Mouse (Mus musculus): ENCODE data around the gene Sumo2. TPM values are rescaled to one million over a fixed set of nuclear protein-coding genes. Genes with fewer than 3 reads are reported as not detected.
"Not testable (repeated sequence)": the region's sequence is repeated elsewhere in the genome, so short reads cannot be mapped to it uniquely, and the experiment has no call there.

Sumo2 gene
- total RNA-seq, 4 experiments from 2014 or later: 285 to 340 (median 310) TPM

DNA sequence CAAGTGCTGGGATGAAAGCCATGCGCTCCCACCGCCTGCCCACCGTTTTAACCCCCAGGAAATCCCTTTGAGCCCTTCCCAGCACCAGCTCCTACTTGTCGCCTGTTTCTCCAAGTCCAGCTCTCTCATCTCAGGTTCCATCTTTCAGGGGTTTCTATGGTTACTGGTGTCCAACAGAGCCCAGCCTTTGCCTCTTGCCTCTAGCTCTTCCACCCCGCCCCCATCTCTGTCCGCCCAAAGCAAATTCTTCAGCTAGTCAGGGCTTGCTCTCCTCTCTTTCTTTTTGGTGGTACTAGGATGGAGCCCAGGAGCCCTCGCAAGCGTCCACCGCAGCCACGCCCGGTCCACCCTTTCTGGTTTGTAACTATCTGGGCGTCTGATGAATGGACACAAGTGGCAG, 50.9 kb downstream of the Sumo2 start:
- no peak for DNase-seq (ENCODE audit: low spot score in 2 of 2)

- DNase-seq (ENCODE audit: low spot score in 2 of 2): peak; percentile 67 to 88
Observed at GRCm38 (mm10) chr11:115483726-115484125, 52.4 kb downstream of the Sumo2 start.

- no peak for DNase-seq (ENCODE audit: low spot score in 2 of 2)
Observed at GRCm38 (mm10) chr11:115483278-115483677, 52.8 kb downstream of the Sumo2 start.

DNA sequence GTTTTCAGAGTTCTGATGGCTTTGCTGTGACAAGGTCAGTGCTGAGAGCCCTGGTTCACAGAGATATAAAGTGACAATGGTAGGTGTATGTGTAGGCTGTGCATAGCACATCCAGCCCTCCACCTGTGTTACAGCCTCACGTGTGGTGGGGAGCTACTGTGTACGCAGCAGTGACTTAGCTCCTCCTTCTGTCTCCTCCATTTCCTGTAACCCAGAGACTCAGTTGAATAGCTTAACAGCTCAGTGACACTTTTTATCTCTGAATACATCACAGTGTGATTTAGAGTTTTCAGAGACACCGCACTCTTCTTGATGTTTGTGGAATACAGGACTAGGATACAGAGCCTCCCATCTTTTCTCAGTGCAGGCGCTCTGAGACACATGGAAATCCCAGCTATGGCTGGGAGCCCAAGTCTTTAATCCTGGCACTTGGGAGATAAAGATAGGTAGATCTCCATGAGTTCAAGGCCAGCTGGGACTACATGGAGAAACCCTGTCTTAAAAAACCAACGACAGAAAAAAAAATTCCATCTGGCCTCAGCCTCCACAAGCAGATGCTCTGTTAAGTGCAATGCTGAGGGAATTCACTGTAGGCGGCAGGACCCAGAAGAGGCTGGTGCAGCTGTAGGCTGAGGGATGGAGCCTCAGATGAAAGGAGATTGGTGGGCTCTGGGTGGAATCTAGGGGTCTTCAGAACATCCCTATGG, 54.4 kb downstream of the Sumo2 start:
- DNase-seq (ENCODE audit: low spot score in 2 of 2): peak; percentile 72 to 74

DNA sequence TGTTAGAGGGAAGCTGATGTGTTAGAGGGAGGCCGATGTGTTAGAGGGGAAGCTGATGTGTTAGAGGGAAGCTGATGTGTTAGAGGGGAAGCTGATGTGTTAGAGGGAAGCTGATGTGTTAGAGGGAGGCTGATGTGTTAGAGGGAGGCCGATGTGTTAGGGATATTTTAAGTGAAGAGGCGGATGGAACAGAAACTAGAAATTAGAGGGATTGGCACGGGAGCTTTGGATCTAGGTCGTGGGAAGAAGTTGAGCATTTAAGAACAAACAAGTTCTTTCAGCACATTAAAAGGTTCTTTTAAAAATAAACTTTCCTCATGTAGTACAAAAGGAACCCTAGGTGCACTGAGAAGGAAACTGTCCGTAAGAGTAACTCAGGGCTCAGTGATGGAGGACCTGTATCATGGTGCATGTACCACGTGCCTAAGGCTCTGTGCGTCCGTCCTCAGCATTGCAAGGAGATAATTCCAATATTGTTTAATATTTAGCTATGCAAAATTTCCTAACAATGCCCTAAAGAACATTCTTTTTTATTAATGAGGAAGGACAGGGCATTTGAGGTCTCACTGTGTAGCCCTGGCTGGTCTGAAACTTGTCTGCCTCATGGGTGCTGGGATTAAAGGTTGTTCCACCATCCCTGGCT, 57.7 kb downstream of the Sumo2 start:
- no peak for DNase-seq (ENCODE audit: low spot score in 2 of 2)

- not testable (repeated sequence) for DNase-seq (ENCODE audit: low spot score in 2 of 2)
Observed at GRCm38 (mm10) chr11:115477388-115477787, 58.7 kb downstream of the Sumo2 start.

DNA sequence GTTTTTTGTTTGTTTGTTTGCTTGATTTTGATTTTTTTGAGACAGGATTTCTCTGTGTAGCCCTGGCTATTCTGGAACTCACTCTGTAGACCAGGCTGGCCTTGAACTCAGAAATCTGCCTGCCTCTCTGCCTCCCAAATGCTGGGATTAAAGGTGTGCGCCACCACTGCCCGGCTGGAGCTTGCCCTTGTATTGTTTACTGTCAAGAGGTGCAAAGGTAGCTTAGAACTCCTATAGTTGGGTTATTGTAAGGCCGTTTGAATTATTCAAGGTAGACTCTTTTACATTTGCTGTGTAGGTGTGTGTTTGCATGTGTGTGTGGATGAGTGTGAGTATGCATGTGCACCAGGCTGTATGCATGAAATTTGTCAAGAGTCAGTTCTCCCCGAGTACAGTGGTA, 59.4 kb downstream of the Sumo2 start:
- DNase-seq (ENCODE audit: low spot score in 2 of 2): not testable (repeated sequence)

DNA sequence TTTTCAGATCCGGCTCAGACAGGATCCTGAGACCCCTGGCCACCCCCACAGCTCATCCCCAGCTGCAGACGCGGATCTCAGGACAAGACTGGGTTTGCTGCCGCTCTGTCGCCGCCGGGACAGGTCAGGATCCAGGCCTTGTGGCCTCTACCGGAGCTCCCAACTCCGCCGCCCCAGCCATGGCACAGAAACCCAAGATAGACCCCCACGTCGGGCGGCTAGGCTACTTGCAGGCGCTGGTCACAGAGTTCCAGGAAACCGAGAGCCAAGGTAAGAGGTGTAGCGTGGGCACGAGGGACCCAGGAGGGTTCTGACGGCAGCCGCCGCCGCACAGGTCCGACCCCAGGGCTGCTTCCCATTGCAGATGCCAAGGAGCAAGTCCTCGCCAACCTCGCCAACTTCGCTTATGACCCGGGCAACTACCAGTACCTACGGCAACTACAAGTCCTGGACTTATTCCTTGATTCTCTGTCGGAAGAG, 60.3 kb downstream of the Sumo2 start:
- no peak for DNase-seq (ENCODE audit: low spot score in 2 of 2)

DNA sequence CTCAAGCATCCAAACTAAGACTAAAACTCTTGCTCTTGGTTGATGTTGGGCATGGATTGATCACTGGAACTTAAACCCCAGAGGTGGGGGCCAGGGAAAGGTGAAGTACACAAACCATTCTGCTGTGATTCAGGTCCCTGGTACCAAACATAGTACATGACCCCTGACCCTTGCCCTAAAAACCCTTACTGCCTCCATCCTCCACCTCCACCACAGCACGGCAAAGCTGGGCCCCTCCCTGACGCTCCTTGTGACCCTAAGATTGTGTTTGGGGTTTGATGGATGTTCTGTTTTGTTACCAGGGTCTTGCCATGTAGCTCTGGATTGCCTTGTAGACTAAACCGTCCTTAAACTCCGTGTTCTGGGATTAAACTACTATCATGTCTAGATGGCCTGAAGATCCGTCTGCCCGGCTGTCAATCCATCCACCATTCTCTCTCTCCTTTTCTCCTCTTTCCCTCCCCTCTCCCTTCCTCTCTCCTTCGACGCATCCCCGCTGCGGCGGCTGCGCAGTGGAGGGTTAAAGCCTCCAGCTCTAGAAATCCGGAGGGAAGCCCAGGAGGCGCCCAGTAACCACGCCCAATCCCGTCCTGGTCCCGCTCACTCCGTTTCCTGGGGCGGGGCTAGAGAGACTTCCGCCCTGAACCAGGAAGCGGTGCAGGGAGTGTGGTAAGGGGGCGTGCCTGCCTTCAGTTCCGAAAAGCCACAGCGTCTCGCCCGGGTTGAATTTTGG, 60.9 kb downstream of the Sumo2 start, which contains the start of gene Armc7:
TSS of gene Armc7 (plus strand) at position 643 of the 733 bp plus-strand sequence.
- peak; percentile 92 for DNase-seq (ENCODE audit: low spot score in 2 of 2)

DNA sequence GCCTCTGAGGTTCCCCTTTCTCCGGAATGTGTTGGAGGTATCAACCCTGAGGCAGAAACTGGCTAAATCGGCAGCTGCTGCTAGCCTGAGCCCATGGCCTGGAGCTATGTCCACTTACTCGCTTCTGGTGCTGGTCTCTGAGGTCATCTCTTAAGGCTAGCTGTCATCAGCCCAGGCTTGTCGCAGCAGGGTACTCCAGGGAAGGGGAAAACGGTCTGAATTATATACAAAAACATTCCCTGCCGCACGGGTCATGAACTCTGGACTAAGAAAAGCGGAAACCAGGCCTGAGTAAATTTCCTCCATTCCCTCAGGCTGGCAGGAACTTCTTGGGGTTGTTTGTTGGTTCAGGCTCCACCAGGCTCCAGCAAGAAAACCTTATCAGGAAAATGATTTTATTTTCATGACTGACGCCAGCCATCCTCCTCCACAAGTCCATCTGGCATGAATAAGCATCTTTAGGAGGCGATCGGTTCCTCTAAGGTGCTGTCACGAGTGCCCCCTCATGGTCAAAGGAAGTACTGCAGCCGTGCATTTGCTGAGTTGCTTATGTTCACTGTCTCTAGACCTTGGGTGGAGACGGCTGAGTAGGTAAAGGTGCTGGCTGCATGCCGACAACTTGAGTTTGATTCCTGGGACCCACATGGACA, 62.3 kb downstream of the Sumo2 start:
- peak; percentile 95 to 99 for DNase-seq (ENCODE audit: low spot score in 2 of 2)

Other genes starting within 250 kb of the Sumo2 start
- gene Fads6, start 238.6 kb downstream of the Sumo2 start, total RNA-seq (2022): 10 to 100 TPM; 16.7 to 18.5 (median 17.1) TPM
- under 1 TPM; 0.30 to 0.55 (median 0.40) TPM for gene Otop2, start 229.1 kb downstream of the Sumo2 start, total RNA-seq (2022)
- under 1 TPM; 0.36 to 0.95 (median 0.59) TPM for gene Ush1g, start 214.2 kb downstream of the Sumo2 start, total RNA-seq (2022)
- gene Otop3, start 201.5 kb downstream of the Sumo2 start, total RNA-seq (2022): under 1 TPM in 2 of 4 experiments, not detected in 2; 0.14 to 0.27 TPM
- gene Hid1, start 168.5 kb downstream of the Sumo2 start, total RNA-seq (2022): 100 to 1,000 TPM; 104 to 119 (median 117) TPM
- 10 to 100 TPM; 25.7 to 29.6 (median 25.9) TPM for gene Cdr2l, start 154.4 kb downstream of the Sumo2 start, total RNA-seq (2022)
- gene Mrpl58, start 132.5 kb downstream of the Sumo2 start, total RNA-seq (2022): 100 to 1,000 TPM; 100 to 115 (median 105) TPM
- gene Atp5h, start 116.3 kb downstream of the Sumo2 start, total RNA-seq (2022): 100 to 1,000 TPM; 450 to 501 (median 483) TPM
- 10 to 100 TPM; 67.4 to 74.9 (median 71.2) TPM for gene Kctd2, start 116.1 kb downstream of the Sumo2 start, total RNA-seq (2022)
- not detected for gene Trim80, start 95.7 kb downstream of the Sumo2 start, total RNA-seq (2022)
- gene Slc16a5, start 73.8 kb downstream of the Sumo2 start, total RNA-seq (2022): under 1 TPM in 1 of 4 experiments, not detected in 3; 0.21 TPM
- 10 to 100 TPM in 3 of 4 experiments, 1 to 10 TPM in 1; 10.0 to 16.7 (median 13.0) TPM for gene Armc7, start 60.6 kb downstream of the Sumo2 start, total RNA-seq (2022)
- gene Nt5c, start 44.4 kb downstream of the Sumo2 start, total RNA-seq (2022): 10 to 100 TPM; 58.8 to 68.5 (median 66.3) TPM
- gene Jpt1, start 21.9 kb downstream of the Sumo2 start, total RNA-seq (2022): 100 to 1,000 TPM; 109 to 139 (median 124) TPM
- gene Nup85, start 28.2 kb upstream of the Sumo2 start, total RNA-seq (2022): 10 to 100 TPM; 47.0 to 64.9 (median 53.1) TPM
- 10 to 100 TPM; 49.1 to 55.3 (median 52.6) TPM for gene Mrps7, start 67.6 kb upstream of the Sumo2 start, total RNA-seq (2022)
- 100 to 1,000 TPM in 2 of 4 experiments, 10 to 100 TPM in 2; 91.9 to 121 (median 102) TPM for gene Gga3, start 67.8 kb upstream of the Sumo2 start, total RNA-seq (2022)
- gene Mif4gd, start 76.7 kb upstream of the Sumo2 start, total RNA-seq (2022): 10 to 100 TPM; 16.5 to 22.5 (median 17.9) TPM
- 10 to 100 TPM; 55.6 to 81.3 (median 64.7) TPM for gene Slc25a19, start 92.0 kb upstream of the Sumo2 start, total RNA-seq (2022)
- gene Grb2, start 172.3 kb upstream of the Sumo2 start, total RNA-seq (2022): 100 to 1,000 TPM; 179 to 220 (median 196) TPM
- 10 to 100 TPM; 49.7 to 64.2 (median 52.3) TPM for gene Tmem94, start 229.2 kb upstream of the Sumo2 start, total RNA-seq (2022)

Measured in layer of hippocampus, adult 8-10 months (tissue).